Mouse (Mus musculus) natural killer cell, adult 2 months (primary cell): Measurements from ENCODE around the gene Mrpl36.

Experiments used
- DNase-seq, 2 experiments: peaks; one replicate each; pipeline ENCODE4 v3.0.0; 2022; ENCODE audit warnings: low spot score in 2 of 2

Mrpl36 gene

GRCm38 (mm10) chr13:73327827-73328698 lies at the start of gene Mrpl36, which contains the start of gene Ndufs6:
Gene Mrpl36 (plus strand): TSS chr13:73328513.
Gene Ndufs6 (minus strand): TSS chr13:73328542.
- DNase-seq: peak; percentile 88 to 92

- DNase-seq: no peak
These were observed 49.1 kb upstream of the Mrpl36 start for GRCm38 (mm10) chr13:73279196-73279595.

GRCm38 (mm10) chr13:73282407-73282806 lies 45.9 kb upstream of the Mrpl36 start:
- no peak for DNase-seq

GRCm38 (mm10) chr13:73283534-73283933 lies 44.8 kb upstream of the Mrpl36 start:
- no peak for DNase-seq

GRCm38 (mm10) chr13:73290206-73290605 lies 38.1 kb upstream of the Mrpl36 start:
- no peak for DNase-seq

- DNase-seq: no peak
These were observed 37.2 kb upstream of the Mrpl36 start for GRCm38 (mm10) chr13:73291102-73291501.

- no peak for DNase-seq
These were observed 29.6 kb upstream of the Mrpl36 start for GRCm38 (mm10) chr13:73298717-73299116.

- DNase-seq: no peak
These were observed 29.0 kb upstream of the Mrpl36 start for GRCm38 (mm10) chr13:73299322-73299721.

GRCm38 (mm10) chr13:73304729-73305128 lies 23.6 kb upstream of the Mrpl36 start:
- DNase-seq: no peak

GRCm38 (mm10) chr13:73305398-73306084 lies 22.8 kb upstream of the Mrpl36 start:
- no peak for DNase-seq

- no peak for DNase-seq
These were observed 22.3 kb upstream of the Mrpl36 start for GRCm38 (mm10) chr13:73306085-73306410.

- no peak for DNase-seq
These were observed 21.9 kb upstream of the Mrpl36 start for GRCm38 (mm10) chr13:73306430-73306829.

GRCm38 (mm10) chr13:73310183-73310929 lies 18.0 kb upstream of the Mrpl36 start:
- peak in 1 of 2 experiments; percentile 28 for DNase-seq

GRCm38 (mm10) chr13:73320048-73320447 lies 8.3 kb upstream of the Mrpl36 start:
- DNase-seq: no peak

GRCm38 (mm10) chr13:73322626-73323025 lies 5.7 kb upstream of the Mrpl36 start:
- no peak for DNase-seq

GRCm38 (mm10) chr13:73323406-73323805 lies 4.9 kb upstream of the Mrpl36 start:
- no peak for DNase-seq

GRCm38 (mm10) chr13:73330844-73331501 lies 2.7 kb downstream of the Mrpl36 start:
- DNase-seq: peak; percentile 72 to 79

GRCm38 (mm10) chr13:73331736-73332135 lies 3.4 kb downstream of the Mrpl36 start:
- DNase-seq: no peak

GRCm38 (mm10) chr13:73336753-73337152 lies 8.4 kb downstream of the Mrpl36 start:
- DNase-seq: no peak

GRCm38 (mm10) chr13:73345102-73345890 lies 17.0 kb downstream of the Mrpl36 start:
- no peak for DNase-seq

GRCm38 (mm10) chr13:73346131-73346530 lies 17.8 kb downstream of the Mrpl36 start:
- DNase-seq: no peak
